Mouse (Mus musculus) intestine, postnatal 0 days (tissue): Measurements from ENCODE around the gene Olfr790. TPM values are rescaled to one million over a fixed set of nuclear protein-coding genes. Genes with fewer than 3 reads are reported as not detected.

ENCODE experiments used
- ATAC-seq: fragments of 200-750 bp; cut with Nextera tagmentation; 2 replicates; pipeline ENCODE4 v1.8.0; 2017; ENCODE audit warnings: mild to moderate bottlenecking, moderate TSS enrichment, moderate library complexity
- H3K27ac ChIP-seq: fragments of 300-500 bp; sonication (generic); 2 replicates; pipeline ENCODE4 v1.5.1; 2014; ENCODE audit warnings: mild to moderate bottlenecking, low read depth, low read length, moderate library complexity
- H3K27me3 ChIP-seq: fragments of 300-500 bp; sonication (generic); replicated peaks from 2 replicates; pipeline ENCODE4 v1.6.1; 2014; ENCODE audit warnings: low read length, mixed read lengths; ENCODE audit not compliant: control insufficient read depth, insufficient read depth
- H3K36me3 ChIP-seq: fragments of 300-500 bp; sonication (generic); 2 replicates; pipeline ENCODE4 v1.6.1; 2014; ENCODE audit warnings: mild to moderate bottlenecking, moderate library complexity; ENCODE audit not compliant: control insufficient read depth, insufficient read depth
- H3K4me1 ChIP-seq: fragments of 300-500 bp; sonication (generic); replicated peaks from 2 replicates; pipeline ENCODE4 v1.6.1; 2014; ENCODE audit warnings: antibody characterized with exemption, low read length, mixed read lengths; ENCODE audit not compliant: control insufficient read depth, insufficient read depth
- H3K4me2 ChIP-seq: fragments of 300-500 bp; sonication (generic); replicated peaks from 2 replicates; pipeline ENCODE4 v1.6.1; 2014; ENCODE audit warnings: low read depth, mild to moderate bottlenecking, moderate library complexity
- H3K4me3 ChIP-seq: fragments of 300-500 bp; sonication (generic); 2 replicates; pipeline ENCODE4 v1.5.1; 2014; ENCODE audit warnings: low read depth, low read length
- H3K9ac ChIP-seq: fragments of 300-500 bp; sonication (generic); 2 replicates; pipeline ENCODE4 v1.6.1; 2014; ENCODE audit warnings: mild to moderate bottlenecking, low read depth, low read length
- H3K9me3 ChIP-seq: fragments of 300-500 bp; sonication (generic); 2 replicates; pipeline ENCODE4 v1.6.1; 2016; ENCODE audit warnings: mixed run types; ENCODE audit not compliant: control insufficient read depth
- CTCF ChIP-seq: sonication (generic); IDR thresholded peaks from 2 replicates; pipeline ENCODE4 v1.5.1; 2016; ENCODE audit warnings: low read depth, mild to moderate bottlenecking, control low read depth, antibody characterized with exemption, moderate library complexity
- WGBS: fragments of 180-500 bp; shearing (Covaris S2); extraction: QIAGEN DNeasy Blood & Tissue Kit; methylation state at CpG from one replicate; pipeline ENCODE4 v1.1.7; 2014; 5-methylcytosine and 5-hydroxymethylcytosine counted together
- polyA plus RNA-seq: library from polyadenylated mRNA; unstranded; fragments of >200 nt; fragmentation: Nextera tagmentation; extraction: Ambion mirVana; gene quantifications from 2 replicates; pipeline ENCODE4 v1.2.1, GENCODE M21; 2015

Olfr790 gene
- polyA plus RNA-seq, 1 experiment from 2014 or later: not detected

- H3K9ac ChIP-seq: no peak within 1 kb of the TSS
- WGBS: 67% methylated on average over 3 of the region's 3 CpGs
- no peaks in the 10 kb centered on the region for H3K27me3 ChIP-seq
- H3K4me2 ChIP-seq: no peak within 1 kb of the TSS
- H3K27ac ChIP-seq: no peak within 1 kb of the TSS
- no peaks in the 10 kb centered on the region for H3K36me3 ChIP-seq
- no peaks in the 10 kb centered on the region for H3K9me3 ChIP-seq
- no peak for TF ChIP-seq CTCF
- no peak for ATAC-seq
- H3K4me1 ChIP-seq: no peaks in the 10 kb centered on the region
- H3K4me3 ChIP-seq: no peak within 1 kb of the TSS
These were observed 23.2 kb downstream of the Olfr790 start, which contains the start of gene Olfr791 for GRCm38 (mm10) chr10:129521492-129521891. TSS of gene Olfr791 (plus strand) at chr10:129521792.

GRCm38 (mm10) chr10:129538862-129539261 lies 40.6 kb downstream of the Olfr790 start, which contains the start of gene Olfr792:
TSS of gene Olfr792 (plus strand) at chr10:129539162.
- H3K4me3 ChIP-seq: no peak within 1 kb of the TSS
- WGBS: 82% methylated on average over 1 of the region's 1 CpGs
- H3K4me2 ChIP-seq: no peak within 1 kb of the TSS
- no peaks in the 10 kb centered on the region for H3K36me3 ChIP-seq
- no peaks in the 10 kb centered on the region for H3K27me3 ChIP-seq
- no peak for TF ChIP-seq CTCF
- H3K4me1 ChIP-seq: no peaks in the 10 kb centered on the region
- no peak for ATAC-seq
- no peak within 1 kb of the TSS for H3K9ac ChIP-seq
- no peak within 1 kb of the TSS for H3K27ac ChIP-seq
- no peaks in the 10 kb centered on the region for H3K9me3 ChIP-seq

GRCm38 (mm10) chr10:129549354-129549753 lies 51.1 kb downstream of the Olfr790 start:
- no peak for TF ChIP-seq CTCF
- H3K4me3 ChIP-seq: no peak overlapping the region
- no peaks in the 10 kb centered on the region for H3K36me3 ChIP-seq
- H3K27me3 ChIP-seq: no peaks in the 10 kb centered on the region
- no peak overlapping the region for H3K27ac ChIP-seq
- H3K9ac ChIP-seq: no peak overlapping the region
- no peaks in the 10 kb centered on the region for H3K9me3 ChIP-seq
- WGBS: 61% methylated on average over 1 of the region's 1 CpGs
- no peak overlapping the region for H3K4me2 ChIP-seq
- no peaks in the 10 kb centered on the region for H3K4me1 ChIP-seq
- no peak for ATAC-seq

Other genes with a start within 250 kb of the Olfr790 start
- gene Olfr776, start 239.4 kb upstream of the Olfr790 start, polyA plus RNA-seq: not detected in 2 replicates
- not detected in 2 replicates for gene Olfr777, start 227.0 kb upstream of the Olfr790 start, polyA plus RNA-seq
- gene Olfr780, start 180.4 kb upstream of the Olfr790 start, polyA plus RNA-seq: not detected in 2 replicates
- gene Olfr781, start 169.6 kb upstream of the Olfr790 start, polyA plus RNA-seq: not detected in 2 replicates
- gene Olfr782, start 149.6 kb upstream of the Olfr790 start, polyA plus RNA-seq: not detected in 2 replicates
- gene Olfr784, start 114.4 kb upstream of the Olfr790 start, polyA plus RNA-seq: 0.04 TPM in 1 of 2 replicates, not detected in the other
- not detected in 2 replicates for gene Olfr785, start 93.1 kb upstream of the Olfr790 start, polyA plus RNA-seq
- gene Olfr786, start 71.2 kb upstream of the Olfr790 start, polyA plus RNA-seq: not detected in 2 replicates
- not detected in 2 replicates for gene Olfr787, start 36.6 kb upstream of the Olfr790 start, polyA plus RNA-seq
- not detected in 2 replicates for gene Olfr788, start 27.5 kb upstream of the Olfr790 start, polyA plus RNA-seq
- not detected in 2 replicates for gene Olfr789, start 13.7 kb upstream of the Olfr790 start, polyA plus RNA-seq
- not detected in 2 replicates for gene Olfr791, start 23.3 kb downstream of the Olfr790 start, polyA plus RNA-seq
- gene Olfr792, start 40.7 kb downstream of the Olfr790 start, polyA plus RNA-seq: not detected in 2 replicates
- not detected in 2 replicates for gene Olfr794, start 69.2 kb downstream of the Olfr790 start, polyA plus RNA-seq
- gene Olfr796, start 114.1 kb downstream of the Olfr790 start, polyA plus RNA-seq: not detected in 2 replicates
- not detected in 2 replicates for gene Olfr798, start 129.4 kb downstream of the Olfr790 start, polyA plus RNA-seq
- gene Olfr799, start 139.0 kb downstream of the Olfr790 start, polyA plus RNA-seq: not detected in 2 replicates
- gene Olfr800, start 159.2 kb downstream of the Olfr790 start, polyA plus RNA-seq: not detected in 2 replicates
- gene Olfr801, start 175.4 kb downstream of the Olfr790 start, polyA plus RNA-seq: not detected in 2 replicates
- gene Olfr802, start 189.7 kb downstream of the Olfr790 start, polyA plus RNA-seq: not detected in 2 replicates
- gene Olfr803, start 195.8 kb downstream of the Olfr790 start, polyA plus RNA-seq: not detected in 2 replicates
- gene Olfr804, start 204.7 kb downstream of the Olfr790 start, polyA plus RNA-seq: not detected in 2 replicates
- gene Olfr805, start 230.9 kb downstream of the Olfr790 start, polyA plus RNA-seq: not detected in 2 replicates
- not detected in 2 replicates for gene Olfr806, start 243.4 kb downstream of the Olfr790 start, polyA plus RNA-seq